Comparison of ENCODE assay signal across 8 mouse cellular contexts in genomic region chr8:125870821-125871321, GRCm38 (mm10). TPM values are rescaled to one million over a fixed set of nuclear protein-coding genes. Genes with fewer than 3 reads are reported as not detected.
DNase-seq lines count a peak whose midpoint lies in the region; ATAC-seq and TF ChIP-seq lines count a peak whose summit lies in the region.

No protein-coding gene starts in this region.

- peak overlapping the region; percentile 21; the same call in 1 of the 2 replicates for H3K4me3 ChIP-seq in hindbrain, embryonic 10.5 days
- no peak overlapping the region for H3K4me3 ChIP-seq in lung, postnatal 0 days (ENCODE audit: low read depth, low read length)

- H3K4me2 ChIP-seq in lung, postnatal 0 days (replicated peaks; ENCODE audit: low read depth, low read length), result no peak overlapping the region

- H3K36me3 ChIP-seq in hindbrain, embryonic 10.5 days, result no peaks in the 10 kb centered on the region
- no peaks in the 10 kb centered on the region for H3K36me3 ChIP-seq in lung, postnatal 0 days (ENCODE audit: insufficient read depth, low read length)

- 5% methylated on average over 7 of the region's 7 CpGs for WGBS in hindbrain, embryonic 10.5 days
- 0% methylated on average over 7 of the region's 7 CpGs for WGBS in lung, postnatal 0 days

- peak overlapping the region; percentile 80 for H3K27ac ChIP-seq in hindbrain, embryonic 10.5 days
- H3K27ac ChIP-seq in lung, postnatal 0 days (ENCODE audit: low read length), result no peak overlapping the region

- peaks cover 32% of the 10 kb centered on the region for H3K4me1 ChIP-seq in hindbrain, embryonic 10.5 days (replicated peaks)
- peaks cover 6% of the 10 kb centered on the region; the same call in 1 of the 2 replicates for H3K4me1 ChIP-seq in lung, postnatal 0 days (ENCODE audit: insufficient read depth, low read depth, low read length)

- H3K9me3 ChIP-seq in hindbrain, embryonic 10.5 days, result no peaks in the 10 kb centered on the region
- H3K9me3 ChIP-seq in lung, postnatal 0 days (ENCODE audit: low read length), result no peaks in the 10 kb centered on the region

- TF ChIP-seq EP300 in lung, postnatal 0 days (IDR thresholded peaks at IDR 0.05), result no peak

- peak; percentile 7 for DNase-seq in T-cell, adult 2 months (ENCODE audit: low spot score)
- DNase-seq in cerebellum, adult 9-11 months, result peak; percentile 50
- peak; percentile 63 to 70 for DNase-seq in frontal cortex, postnatal 10 days (ENCODE audit: low spot score in 2 of 2)
- DNase-seq in hindbrain, embryonic 10.5 days (ENCODE audit: low spot score), result peak; percentile 85
- peak; percentile 65 for DNase-seq in layer of hippocampus, adult 9-10 months (ENCODE audit: low spot score)
- peak; percentile 83 for DNase-seq in lung, postnatal 0 days (ENCODE audit: low spot score)
- peak; percentile 86 for DNase-seq in retina, embryonic 14.5 days (ENCODE audit: low spot score)
- DNase-seq in urinary bladder, postnatal 25 days (ENCODE audit: low spot score), result peak; percentile 59

- peak; percentile 54 for ATAC-seq in lung, postnatal 0 days

- no peak overlapping the region for H3K9ac ChIP-seq in lung, postnatal 0 days (replicated peaks; ENCODE audit: low read depth)

- TF ChIP-seq CTCF in lung, postnatal 0 days (IDR thresholded peaks at IDR 0.05), result peak; percentile 92

- no peaks in the 10 kb centered on the region for H3K27me3 ChIP-seq in hindbrain, embryonic 10.5 days (ENCODE audit: insufficient read depth, poor library complexity, severe bottlenecking)
- H3K27me3 ChIP-seq in lung, postnatal 0 days (replicated peaks; ENCODE audit: insufficient read depth, low read length), result no peaks in the 10 kb centered on the region; the same call in 1 of the 2 replicates

RNA-seq across cellular contexts. Expression of gene Pcnx2, which starts 27.2 kb away (rescaled TPM):
- polyA plus RNA-seq in hindbrain, embryonic 10.5 days (2016; fragmentation: Nextera tagmentation; extraction: Ambion mirVana), result 0.39 and 0.52 TPM in 2 replicates
- polyA plus RNA-seq in lung, postnatal 0 days (2015; fragmentation: Nextera tagmentation; extraction: Ambion mirVana), result 0.18 and 0.31 TPM in 2 replicates

RNA-seq across cellular contexts. Expression of gene Map3k21, which starts 39.4 kb away (rescaled TPM):
- polyA plus RNA-seq in hindbrain, embryonic 10.5 days (2016; fragmentation: Nextera tagmentation; extraction: Ambion mirVana), result 0.02 and 0.03 TPM in 2 replicates
- polyA plus RNA-seq in lung, postnatal 0 days (2015; fragmentation: Nextera tagmentation; extraction: Ambion mirVana), result 0.74 and 0.76 TPM in 2 replicates

Comparison
In these comparisons a context has a peak if more than half of its experiments do, and no peak if none do; other contexts are left out.
1. DNase-seq: peak in every context shown above with its lines; median percentile 86 in retina, embryonic 14.5 days; 85 in hindbrain, embryonic 10.5 days; 83 in lung, postnatal 0 days; 66 in frontal cortex, postnatal 10 days; 65 in layer of hippocampus, adult 9-10 months; 59 in urinary bladder, postnatal 25 days; 50 in cerebellum, adult 9-11 months; 7 in T-cell, adult 2 months.